Mouse (Mus musculus) MEL (cell line): ENCODE data around the gene Rbp7. TPM values are rescaled to one million over a fixed set of nuclear protein-coding genes. Genes with fewer than 3 reads are reported as not detected.
"Not testable (repeated sequence)": the region's sequence is repeated elsewhere in the genome, so short reads cannot be mapped to it uniquely, and the experiment has no call there.

ENCODE experiments used
- DNase-seq: peaks from one replicate; pipeline ENCODE4 v3.0.0; 2011; ENCODE audit warnings: low read depth, low spot score
- H3K27ac ChIP-seq: 2 replicates; pipeline ENCODE4 v1.5.1; 2012; ENCODE audit warnings: low read depth, mild to moderate bottlenecking, control low read depth, low read length, moderate library complexity; ENCODE audit not compliant: control insufficient read depth
- H3K27me3 ChIP-seq, 2 experiments: fragments of 150-350 bp in 1 of 2; sonication (generic) in 1 of 2; 2 replicates each; pipeline ENCODE4 v1.6.1; 2012; ENCODE audit warnings: low read length in 2 of 2, mild to moderate bottlenecking in 2 of 2, improper control_type of control experiment in 1 of 2, moderate library complexity in 1 of 2; ENCODE audit not compliant: insufficient read depth in 2 of 2, control insufficient read depth in 1 of 2
- H3K36me3 ChIP-seq, 2 experiments: 2 replicates each; pipeline ENCODE4 v1.6.1; 2012 to 2014; ENCODE audit warnings: low read length in 2 of 2, improper control_type of control experiment in 1 of 2, inconsistent platforms in 1 of 2, mild to moderate bottlenecking in 1 of 2; ENCODE audit not compliant: insufficient read depth in 2 of 2, control insufficient read depth in 1 of 2
- H3K4me1 ChIP-seq, 2 experiments: fragments of 150-350 bp in 1 of 2; sonication (generic) in 1 of 2; 2 replicates each; pipeline ENCODE4 v1.6.1; 2012; ENCODE audit warnings: low read length in 2 of 2, improper control_type of control experiment in 1 of 2, mild to moderate bottlenecking in 1 of 2; ENCODE audit not compliant: insufficient read depth in 2 of 2, control insufficient read depth in 1 of 2
- H3K4me3 ChIP-seq, 2 experiments: fragments of 150-350 bp in 1 of 2; sonication (generic) in 1 of 2; 2 replicates each; pipeline ENCODE4 v1.5.1; 2012; ENCODE audit warnings: low read depth in 2 of 2, low read length in 2 of 2, mild to moderate bottlenecking in 2 of 2, moderate library complexity in 2 of 2, control low read depth in 1 of 2, improper control_type of control experiment in 1 of 2; ENCODE audit not compliant: control insufficient read depth in 1 of 2, insufficient read depth in 1 of 2
- H3K79me2 ChIP-seq: 2 replicates; pipeline ENCODE4 v1.6.1; 2012; ENCODE audit warnings: mild to moderate bottlenecking, low read length, moderate library complexity; ENCODE audit not compliant: control insufficient read depth, poor library complexity, insufficient read depth
- H3K9ac ChIP-seq: 2 replicates; pipeline ENCODE4 v1.6.1; 2012; ENCODE audit warnings: low read depth, mild to moderate bottlenecking, control low read depth, low read length, moderate library complexity; ENCODE audit not compliant: control insufficient read depth, poor library complexity, severe bottlenecking
- H3K9me3 ChIP-seq: fragments of 150-350 bp; sonication (generic); replicated peaks from 2 replicates; pipeline ENCODE4 v1.6.1; 2012; ENCODE audit warnings: mild to moderate bottlenecking, low read length, improper control_type of control experiment, moderate library complexity; ENCODE audit not compliant: insufficient read depth
- BHLHE40 ChIP-seq: IDR thresholded peaks from 2 replicates; pipeline ENCODE4 v1.6.1; 2012; ENCODE audit warnings: low read depth, mild to moderate bottlenecking, inconsistent platforms, low read length, improper control_type of control experiment, borderline replicate concordance
- CTCF ChIP-seq, 3 experiments: IDR thresholded peaks in 2 of 3; conservative IDR thresholded peaks in 1 of 3; 2 replicates each; pipeline ENCODE4 v1.5.1; 2011 to 2012; ENCODE audit warnings: low read length in 3 of 3, low read depth in 2 of 3, mild to moderate bottlenecking in 2 of 3, improper control_type of control experiment in 1 of 3, inconsistent platforms in 1 of 3, mixed read lengths in 1 of 3, moderate library complexity in 1 of 3; ENCODE audit not compliant: control insufficient read depth in 1 of 3, insufficient read depth in 1 of 3, poor library complexity in 1 of 3, severe bottlenecking in 1 of 3
- ELF1 ChIP-seq: IDR thresholded peaks from 2 replicates; pipeline ENCODE4 v1.6.1; 2014; ENCODE audit warnings: low read depth, mild to moderate bottlenecking, inconsistent platforms, low read length, improper control_type of control experiment, moderate library complexity
- EP300 ChIP-seq, 2 experiments: IDR thresholded peaks; 2 replicates each; pipeline ENCODE4 v1.6.1; 2011; ENCODE audit warnings: improper control_type of control experiment in 2 of 2, low read length in 2 of 2, low read depth in 1 of 2, mild to moderate bottlenecking in 1 of 2
- ETS1 ChIP-seq: IDR thresholded peaks from 2 replicates; pipeline ENCODE4 v1.6.1; 2012; ENCODE audit warnings: low read depth, mild to moderate bottlenecking, inconsistent platforms, low read length, improper control_type of control experiment, moderate library complexity
- GABPA ChIP-seq: IDR thresholded peaks from 2 replicates; pipeline ENCODE4 v1.6.1; 2012; ENCODE audit warnings: low read depth, mild to moderate bottlenecking, inconsistent platforms, low read length, improper control_type of control experiment, moderate library complexity
- GATA1 ChIP-seq: IDR thresholded peaks from 2 replicates; pipeline ENCODE4 v1.6.1; 2011; ENCODE audit warnings: low read depth, low read length, improper control_type of control experiment
- MAFK ChIP-seq: IDR thresholded peaks from 2 replicates; pipeline ENCODE4 v1.6.1; 2011; ENCODE audit warnings: low read depth, mild to moderate bottlenecking, low read length, improper control_type of control experiment, borderline replicate concordance
- MAZ ChIP-seq: IDR thresholded peaks from 2 replicates; pipeline ENCODE4 v1.6.1; 2012; ENCODE audit warnings: low read depth, mild to moderate bottlenecking, inconsistent platforms, low read length, improper control_type of control experiment
- MEF2A ChIP-seq: IDR thresholded peaks from 2 replicates; pipeline ENCODE4 v1.6.1; 2014; ENCODE audit warnings: low read depth, mild to moderate bottlenecking, inconsistent platforms, low read length, improper control_type of control experiment; ENCODE audit not compliant: poor library complexity, insufficient replicate concordance, severe bottlenecking; ENCODE audit errors: extremely low read depth
- MYB ChIP-seq: IDR thresholded peaks from 2 replicates; pipeline ENCODE4 v1.6.1; 2011; ENCODE audit warnings: mild to moderate bottlenecking, low read depth, low read length, improper control_type of control experiment
- POLR2A ChIP-seq, 2 experiments: IDR thresholded peaks; 2 replicates each; pipeline ENCODE4 v1.6.1; 2011 to 2012; ENCODE audit warnings: low read length in 2 of 2, mild to moderate bottlenecking in 2 of 2, control low read depth in 1 of 2, improper control_type of control experiment in 1 of 2, low read depth in 1 of 2, moderate library complexity in 1 of 2; ENCODE audit not compliant: control insufficient read depth in 1 of 2, insufficient read depth in 1 of 2, poor library complexity in 1 of 2
- RCOR1 ChIP-seq: IDR thresholded peaks from 2 replicates; pipeline ENCODE4 v1.6.1; 2012; ENCODE audit warnings: low read depth, mild to moderate bottlenecking, inconsistent platforms, low read length, improper control_type of control experiment
- SMC3 ChIP-seq: IDR thresholded peaks from 2 replicates; pipeline ENCODE4 v1.6.1; 2011; ENCODE audit warnings: low read depth, low read length, improper control_type of control experiment
- UBTF ChIP-seq: IDR thresholded peaks from 2 replicates; pipeline ENCODE4 v1.6.1; 2012; ENCODE audit warnings: low read depth, mild to moderate bottlenecking, inconsistent platforms, low read length, improper control_type of control experiment, moderate library complexity, borderline replicate concordance; ENCODE audit not compliant: insufficient read depth
- USF1 ChIP-seq: IDR thresholded peaks from 2 replicates; pipeline ENCODE4 v1.6.1; 2014; ENCODE audit warnings: low read depth, mild to moderate bottlenecking, inconsistent platforms, low read length, improper control_type of control experiment, moderate library complexity
- USF2 ChIP-seq, 2 experiments: IDR thresholded peaks; 2 replicates each; pipeline ENCODE4 v1.6.1; 2011 to 2012; ENCODE audit warnings: improper control_type of control experiment in 2 of 2, low read length in 2 of 2, borderline replicate concordance in 1 of 2, inconsistent platforms in 1 of 2, low read depth in 1 of 2, mild to moderate bottlenecking in 1 of 2; ENCODE audit not compliant: insufficient read depth in 1 of 2
- ZC3H11A ChIP-seq: IDR thresholded peaks from 2 replicates; pipeline ENCODE4 v1.6.1; 2012; ENCODE audit warnings: low read depth, mild to moderate bottlenecking, inconsistent platforms, low read length, improper control_type of control experiment
- ZMIZ1 ChIP-seq: IDR thresholded peaks from 2 replicates; pipeline ENCODE4 v1.6.1; 2012; ENCODE audit warnings: low read depth, mild to moderate bottlenecking, inconsistent platforms, low read length, improper control_type of control experiment, moderate library complexity
- polyA plus RNA-seq, 2 experiments: library from polyadenylated mRNA; stranded (reverse) in 1 of 2; unstranded in 1 of 2; fragments of >175 nt in 1 of 2; fragments of >200 nt in 1 of 2; gene quantifications; 2 replicates each; pipeline versions ENCODE4 v1.2.1 to v1.2.4; 2012; ENCODE audit warnings: low replicate concordance in 2 of 2, low read depth in 1 of 2; ENCODE audit not compliant: insufficient read length in 2 of 2, insufficient read depth in 1 of 2, missing spikeins in 1 of 2
- total RNA-seq: library from RNA; depleted of rRNA; stranded (reverse); fragments of 300-350 nt; gene quantifications from 2 replicates; pipeline ENCODE4 v1.2.3, GENCODE M21; 2012

Rbp7 gene
- total and polyA plus RNA-seq, 3 experiments: not detected

DNA sequence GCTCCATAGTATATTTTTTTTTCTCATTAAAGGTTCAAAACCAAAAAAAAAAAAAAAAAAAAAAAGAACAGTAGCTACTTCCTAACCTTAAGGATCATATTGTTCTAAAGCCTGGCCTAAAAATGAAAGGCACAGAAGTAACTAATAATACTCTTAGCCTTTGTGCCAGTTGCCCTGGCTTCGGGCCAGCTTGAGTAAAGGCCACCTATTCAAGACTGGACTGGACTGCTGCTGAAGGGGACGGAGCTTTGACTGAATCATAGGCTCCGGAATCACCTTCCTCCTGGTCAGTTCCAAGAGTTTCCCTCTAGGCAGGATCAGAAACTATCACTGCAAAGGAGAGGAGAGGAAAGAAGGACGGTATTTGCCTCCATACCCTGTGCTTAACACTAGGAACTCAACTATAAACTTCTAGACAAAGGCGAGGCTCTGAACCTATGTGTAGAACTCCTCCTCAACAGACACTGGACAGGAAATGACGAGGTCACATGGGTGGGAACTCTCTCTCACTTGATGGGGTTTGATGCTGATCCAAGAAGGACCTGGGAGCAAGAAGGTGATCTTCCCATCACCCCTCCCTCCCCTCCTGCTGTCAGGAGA is 3.2 kb upstream of the Rbp7 start:
- no peaks in the 10 kb centered on the region for H3K79me2 ChIP-seq
- no peaks in the 10 kb centered on the region for H3K4me1 ChIP-seq
- no peak overlapping the region for H3K4me3 ChIP-seq
- no peak for TF ChIP-seq RCOR1
- TF ChIP-seq GABPA: no peak
- TF ChIP-seq USF1: no peak
- TF ChIP-seq ETS1: no peak
- TF ChIP-seq EP300 (IDR thresholded peaks at IDR 0.05; ENCODE audit: low read depth in 1 of 2, low read length in 2 of 2): no peak
- no peak for TF ChIP-seq MYB
- TF ChIP-seq GATA1: no peak
- no peak for TF ChIP-seq ELF1
- no peak for TF ChIP-seq BHLHE40
- no peak for TF ChIP-seq POLR2A (IDR thresholded peaks at IDR 0.05; ENCODE audit: control insufficient read depth in 1 of 2, insufficient read depth in 1 of 2, low read depth in 1 of 2, low read length in 2 of 2, poor library complexity in 1 of 2)
- no peak for TF ChIP-seq UBTF
- no peak for TF ChIP-seq ZC3H11A
- no peak overlapping the region for H3K9ac ChIP-seq
- H3K27me3 ChIP-seq: no peaks in the 10 kb centered on the region
- no peaks in the 10 kb centered on the region for H3K36me3 ChIP-seq
- DNase-seq: no peak
- no peak overlapping the region for H3K27ac ChIP-seq
- no peaks in the 10 kb centered on the region for H3K9me3 ChIP-seq

DNA sequence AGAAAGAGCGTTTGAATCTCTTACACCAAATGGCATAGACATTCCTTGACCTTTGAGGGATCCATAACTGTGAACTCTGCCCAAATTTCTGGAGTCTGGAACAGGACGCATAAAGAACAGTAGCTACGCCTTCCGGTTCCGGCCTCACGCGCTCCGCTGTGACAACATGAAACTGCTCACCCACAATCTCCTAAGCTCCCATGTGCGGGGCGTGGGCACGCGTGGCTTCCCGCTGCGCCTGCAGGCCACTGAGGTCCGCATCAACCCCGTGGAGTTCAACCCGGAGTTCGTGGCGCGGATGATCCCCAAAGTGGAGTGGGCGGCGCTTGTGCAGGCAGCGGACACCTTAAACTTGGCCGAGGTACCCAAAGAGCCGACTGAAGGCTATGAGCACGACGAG is 2.4 kb upstream of the Rbp7 start:
- not testable (repeated sequence) for H3K36me3 ChIP-seq, H3K9ac ChIP-seq, H3K4me1 ChIP-seq, H3K4me3 ChIP-seq, H3K27me3 ChIP-seq, H3K79me2 ChIP-seq, H3K9me3 ChIP-seq, H3K27ac ChIP-seq, DNase-seq

DNA sequence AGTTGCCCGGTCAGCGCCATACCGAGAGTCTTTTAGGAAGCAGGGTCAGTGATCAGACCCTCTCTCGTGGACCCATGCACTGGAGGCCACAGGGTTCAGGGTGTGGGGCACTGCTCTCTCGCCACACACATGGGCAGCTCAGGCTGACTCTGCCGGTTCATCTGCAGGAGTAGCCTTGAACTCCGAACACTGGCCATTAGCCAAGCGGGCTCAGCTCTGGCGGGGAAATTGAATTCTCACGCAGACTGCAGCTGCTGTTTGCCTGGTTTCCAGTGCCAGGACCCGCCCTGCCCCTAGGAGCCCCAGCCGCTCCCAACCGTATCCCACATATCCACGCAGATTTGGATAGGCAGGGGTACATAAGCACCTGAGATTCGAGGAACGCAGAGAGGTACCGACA is 515 bp downstream of the Rbp7 start:
- H3K9ac ChIP-seq: no peak overlapping the region
- no peaks in the 10 kb centered on the region for H3K27me3 ChIP-seq
- H3K4me3 ChIP-seq: no peak overlapping the region
- no peak for DNase-seq
- no peaks in the 10 kb centered on the region for H3K9me3 ChIP-seq
- no peak overlapping the region for H3K27ac ChIP-seq
- no peaks in the 10 kb centered on the region for H3K4me1 ChIP-seq
- no peaks in the 10 kb centered on the region for H3K36me3 ChIP-seq
- TF ChIP-seq USF2 (IDR thresholded peaks at IDR 0.05; ENCODE audit: borderline replicate concordance in 1 of 2, insufficient read depth in 1 of 2, low read depth in 1 of 2, low read length in 2 of 2) (no peak), CTCF (IDR thresholded peaks at IDR 0.05 in 2 of 3, conservative IDR thresholded peaks at IDR 0.05 in 1 of 3; ENCODE audit: control insufficient read depth in 1 of 3, insufficient read depth in 1 of 3, low read depth in 2 of 3, low read length in 3 of 3, poor library complexity in 1 of 3, severe bottlenecking in 1 of 3) (no peak), MAFK (no peak), SMC3 (no peak), MAZ (no peak), MEF2A (no peak), GATA1 (no peak), ZMIZ1 (no peak)
- no peaks in the 10 kb centered on the region for H3K79me2 ChIP-seq
